Mouse (Mus musculus) 3T3-L1 (cell line): ENCODE results near the gene Ube2c.

Source experiments
- DNase-seq: peaks from one replicate; pipeline ENCODE4 v3.0.0-alpha.2; 2015; ENCODE audit warnings: low read depth, low spot score

The Ube2c gene

DNA sequence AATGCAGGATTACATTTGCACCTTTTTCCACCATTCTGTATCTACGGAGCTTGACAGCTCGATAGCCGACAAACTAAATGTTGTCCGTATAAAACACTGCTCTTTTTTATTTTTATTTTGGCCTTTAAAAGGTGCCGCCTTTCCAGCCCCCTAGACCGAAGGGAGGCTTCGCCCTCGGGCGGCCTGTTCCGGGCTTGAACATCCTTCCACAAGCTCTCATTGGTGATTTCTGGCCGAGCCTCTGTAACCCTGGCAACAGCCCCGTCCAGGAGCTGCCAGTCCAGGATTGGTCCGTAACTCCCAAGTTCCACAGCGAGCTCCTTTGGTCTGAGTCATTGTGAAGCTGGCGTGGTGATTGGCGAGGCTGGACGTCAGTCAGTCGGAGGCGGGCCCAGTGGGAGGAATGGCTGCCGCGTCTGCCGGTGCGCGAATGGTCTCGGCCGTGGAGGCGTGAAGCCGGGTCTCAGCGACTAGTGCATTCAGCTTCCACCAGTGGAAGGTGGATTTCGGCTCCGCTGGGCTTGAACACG is 53.0 kb downstream of the Ube2c start, which contains the start of gene Zswim1:
Gene Zswim1 (plus strand): TSS at position 51 of the 530 bp plus-strand sequence.
- DNase-seq: peak; percentile 100

DNA sequence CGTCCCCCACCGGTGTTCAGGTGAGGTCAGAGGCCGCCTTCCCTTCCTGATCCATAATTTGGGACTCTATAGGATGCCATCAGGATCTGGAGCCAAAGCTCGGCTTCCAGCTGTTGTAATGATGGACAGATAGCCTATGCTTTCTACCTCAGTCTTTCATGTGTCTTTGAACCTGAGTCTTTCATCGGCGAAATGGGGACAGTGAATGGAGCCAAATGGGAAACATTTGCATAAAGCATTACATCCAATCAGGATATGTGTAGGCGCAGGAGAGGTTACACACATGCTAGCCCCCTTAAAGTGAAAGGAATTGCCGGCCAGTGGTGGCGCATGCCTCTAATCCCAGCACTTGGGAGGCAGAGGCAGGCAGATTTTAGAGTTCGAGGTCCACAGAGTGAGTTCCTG is 53.5 kb downstream of the Ube2c start:
- peak; percentile 81 for DNase-seq

DNA sequence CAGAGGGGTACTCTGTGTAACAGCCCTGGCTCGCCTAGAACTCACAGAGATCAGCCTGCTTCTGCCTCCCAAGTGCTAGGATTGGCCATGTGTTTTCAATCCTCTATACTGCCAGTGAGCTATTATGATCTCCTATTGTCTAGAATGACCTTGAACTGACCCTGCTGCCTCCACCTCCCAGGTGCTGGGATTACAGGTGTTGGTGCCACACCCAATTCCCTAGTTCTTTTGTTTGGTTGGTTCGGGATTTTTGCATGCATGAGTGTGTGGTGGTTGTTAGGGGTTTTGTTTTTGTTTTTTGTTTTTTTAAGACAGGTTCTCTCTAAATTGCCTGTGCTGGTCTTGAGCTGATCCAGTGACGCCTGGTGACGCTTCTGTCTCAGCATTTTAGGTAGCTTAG is 54.3 kb downstream of the Ube2c start:
- no peak for DNase-seq

DNA sequence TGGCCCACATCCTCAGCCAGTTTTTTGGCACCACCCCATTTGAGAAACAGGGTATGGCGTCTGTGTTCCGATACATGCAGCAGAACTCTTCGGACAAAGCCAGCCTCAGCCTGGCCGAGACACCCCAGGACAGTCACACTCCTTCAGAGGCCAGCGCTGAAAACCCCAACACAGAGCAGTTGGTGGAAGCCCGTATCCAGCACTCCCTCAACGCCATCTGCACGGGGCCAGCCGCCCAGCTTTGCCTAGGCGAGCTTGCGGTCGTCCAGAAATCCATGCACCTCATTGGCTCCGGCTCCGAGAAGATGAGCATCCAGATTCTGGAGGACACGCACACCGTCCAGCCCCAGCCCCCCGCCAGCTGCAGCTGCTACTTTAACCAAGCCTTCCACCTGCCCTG is 55.8 kb downstream of the Ube2c start:
- no peak for DNase-seq

DNA sequence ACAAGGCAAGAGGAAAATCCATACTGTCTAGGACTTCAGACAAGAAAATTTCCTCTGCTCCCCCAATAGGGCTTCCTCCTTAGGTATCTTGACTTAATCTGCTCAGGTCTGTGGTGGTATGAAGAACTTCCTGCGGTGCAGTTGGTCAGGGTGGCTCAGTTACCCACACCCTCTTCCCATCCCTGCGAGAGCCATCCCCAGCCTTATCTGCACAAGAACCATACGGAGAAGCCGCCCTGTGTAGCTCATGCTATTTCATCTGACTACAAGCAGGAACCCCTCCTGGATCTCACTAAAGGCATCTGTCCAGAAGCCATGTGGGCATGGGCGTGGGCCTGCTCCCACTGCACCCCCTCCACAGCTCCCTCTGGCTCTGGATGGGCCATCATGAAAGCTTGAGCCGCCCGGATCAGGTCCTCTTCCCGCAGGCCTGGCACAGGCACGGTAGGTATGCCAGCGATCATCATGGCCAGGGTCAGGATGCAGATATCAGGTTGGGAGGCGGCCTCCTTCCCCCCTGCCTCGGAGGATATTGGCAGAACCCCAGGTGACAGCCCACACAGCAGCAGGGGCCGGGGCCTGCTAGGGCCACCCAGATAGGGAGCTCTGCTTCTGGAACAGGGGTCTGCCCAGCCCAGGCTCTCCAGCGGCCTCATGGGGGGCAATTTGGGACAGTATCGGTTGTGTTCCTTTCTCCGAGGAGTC is 57.6 kb downstream of the Ube2c start:
- no peak for DNase-seq
